Mouse (Mus musculus): ENCODE results near the gene Csf3.
"Not testable (repeated sequence)": the region's sequence is repeated elsewhere in the genome, so short reads cannot be mapped to it uniquely, and the experiment has no call there.

GRCm38 (mm10) chr11:98737220-98737619, 36.2 kb downstream of the Csf3 start:
- not testable (repeated sequence) for TF ChIP-seq POLR2A (IDR thresholded peaks at IDR 0.05; ENCODE audit: insufficient read depth, low read length); CTCF (IDR thresholded peaks at IDR 0.05; ENCODE audit: low read depth, low read length); EP300 (IDR thresholded peaks at IDR 0.05; ENCODE audit: insufficient read depth, low read depth, low read length)

Measured in ES-Bruce4 (cell line).